Mouse (Mus musculus) left cerebral cortex, adult 8-10 months (tissue): Measurements from ENCODE around the gene Trp53rkb. TPM values are rescaled to one million over a fixed set of nuclear protein-coding genes. Genes with fewer than 3 reads are reported as not detected.

Source experiments
- DNase-seq, 2 experiments: peaks; one replicate each; pipeline ENCODE4 v3.0.0; 2022; ENCODE audit warnings: low spot score in 2 of 2
- total RNA-seq, 4 experiments: library from RNA; stranded (reverse); gene quantifications; 2 replicates each; pipeline ENCODE4 v1.2.4; 2022

The Trp53rkb gene
- total RNA-seq, 4 experiments from 2014 or later, result 4.4 to 8.1 (median 6.1) TPM

DNA sequence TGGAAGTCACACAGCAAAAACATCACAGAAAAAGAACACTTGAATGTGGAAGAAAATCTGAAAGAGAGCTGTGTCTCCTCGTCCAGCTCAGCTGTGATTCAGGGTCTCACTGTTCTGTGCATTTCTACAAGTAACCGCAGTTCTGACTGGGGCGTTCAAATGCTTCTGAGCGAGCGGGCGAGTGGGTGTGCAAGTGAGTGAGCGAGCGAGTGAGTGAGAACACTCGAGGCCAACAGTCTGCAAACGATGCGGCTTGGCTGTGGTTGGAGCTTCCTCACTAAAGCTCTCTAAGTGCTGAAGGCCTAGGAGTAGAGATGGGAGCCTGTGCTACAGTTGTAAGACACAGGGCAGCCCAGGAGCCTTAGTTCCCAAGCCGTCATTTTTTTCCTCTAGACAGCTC, 36.0 kb downstream of the Trp53rkb start:
- peak in 1 of 2 experiments; percentile 48 for DNase-seq

DNA sequence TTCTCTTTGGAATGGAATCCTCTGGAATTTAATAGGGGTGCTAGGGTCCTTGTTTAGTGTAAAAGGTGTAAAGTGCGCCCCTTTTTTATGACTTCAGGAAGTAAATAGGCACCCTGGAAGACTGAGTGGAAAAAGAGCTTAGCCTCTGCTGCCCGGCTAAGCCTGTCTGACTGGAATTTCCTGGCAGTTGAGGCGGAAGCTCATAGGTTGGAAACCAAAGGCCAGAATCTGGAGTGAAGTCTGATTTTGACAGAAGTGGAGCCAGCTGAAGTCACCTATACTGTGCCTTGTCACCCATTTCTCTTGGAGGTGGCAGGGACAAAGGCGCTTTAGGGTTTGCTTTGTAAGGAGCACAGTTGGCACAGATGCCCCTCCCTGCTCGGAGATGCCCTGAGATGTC, 38.0 kb downstream of the Trp53rkb start:
- no peak for DNase-seq

DNA sequence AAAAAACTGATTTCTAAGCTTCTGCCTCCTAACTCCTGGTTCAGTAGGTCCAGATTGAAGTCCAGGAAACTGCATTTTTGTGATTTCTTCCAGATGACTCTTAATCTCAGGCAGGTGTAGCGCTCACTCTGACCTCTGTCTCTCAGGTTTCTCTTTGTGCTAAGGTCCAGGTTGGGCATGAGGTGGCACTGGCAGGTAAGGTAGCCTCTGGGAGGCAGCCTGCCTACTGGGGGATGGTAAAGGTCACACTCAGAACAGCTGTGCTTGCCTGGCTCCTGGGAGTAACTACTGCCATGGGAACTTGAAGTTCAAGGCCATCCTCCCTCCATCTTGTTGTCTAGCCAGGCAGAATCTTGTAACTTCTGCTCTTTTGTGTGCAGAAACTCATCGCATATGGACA, 41.8 kb downstream of the Trp53rkb start:
- DNase-seq, result no peak

DNA sequence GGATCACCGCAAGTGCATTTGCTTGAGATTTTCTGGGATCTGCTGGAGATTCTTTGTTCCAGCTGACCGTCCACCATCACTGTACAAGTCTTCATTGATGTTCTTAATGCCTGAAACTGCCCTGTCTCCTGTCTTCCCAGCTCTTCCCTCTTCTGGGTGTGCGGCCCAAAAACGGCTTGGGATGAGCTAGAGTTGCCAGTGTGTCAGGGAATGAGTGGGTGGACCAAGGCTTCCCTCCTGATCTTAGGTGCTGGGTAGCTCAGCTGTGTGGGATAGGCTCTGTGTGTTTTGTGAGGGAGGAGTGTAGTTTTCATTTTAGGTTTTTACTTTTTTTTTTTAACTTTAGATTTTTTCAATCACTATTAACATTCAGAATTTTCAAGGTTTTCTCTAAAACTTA, 42.5 kb downstream of the Trp53rkb start:
- peak in 1 of 2 experiments; percentile 32 for DNase-seq

DNA sequence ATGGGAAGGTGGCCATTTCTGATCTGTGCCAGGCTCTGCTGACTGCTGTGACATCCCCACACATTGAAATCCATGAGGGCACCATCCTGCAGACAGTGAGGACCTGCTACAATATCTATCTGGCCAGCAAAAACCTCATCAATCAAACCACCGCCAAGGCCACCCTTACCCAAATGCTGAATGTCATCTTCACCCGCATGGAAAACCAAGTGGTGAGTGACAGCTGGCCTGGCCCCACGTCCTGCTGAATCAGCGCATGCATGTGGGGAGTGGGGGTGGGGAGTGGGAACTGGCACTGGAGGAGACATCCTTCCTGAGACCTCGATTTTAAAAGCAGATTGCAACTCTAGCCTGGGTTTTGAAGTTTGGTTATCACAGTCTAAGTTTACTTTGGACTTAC, 43.2 kb downstream of the Trp53rkb start:
- DNase-seq, result no peak

DNA sequence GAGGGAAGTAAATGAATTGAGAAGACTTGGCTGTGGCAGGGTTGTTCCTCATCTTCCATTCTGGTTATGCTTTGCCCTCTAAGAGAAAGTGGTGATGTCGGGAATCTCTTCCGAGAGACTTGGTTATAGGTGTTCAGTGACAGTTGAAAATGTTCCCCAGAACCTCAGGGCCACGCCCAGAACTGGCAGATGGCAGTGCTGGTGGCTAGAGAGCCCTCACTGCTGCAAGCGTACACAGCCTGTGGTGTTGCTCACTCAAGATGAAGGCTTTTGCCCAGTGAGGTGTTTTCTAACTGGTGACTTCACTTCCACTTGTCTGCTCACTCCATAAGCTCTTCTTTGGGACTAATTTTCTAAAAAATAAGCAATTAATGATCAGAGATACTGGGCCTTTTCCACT, 49.5 kb downstream of the Trp53rkb start:
- DNase-seq, result no peak

Other genes with a start within 250 kb of the Trp53rkb start
- 10 to 100 TPM; 91.7 to 98.3 (median 95.8) TPM for gene Prex1, start 78.7 kb upstream of the Trp53rkb start, total RNA-seq
- gene Arfgef2, start 13.1 kb downstream of the Trp53rkb start, total RNA-seq, result 10 to 100 TPM; 60.0 to 78.0 (median 67.7) TPM
- 10 to 100 TPM; 55.4 to 61.0 (median 58.1) TPM for gene Cse1l, start 113.5 kb downstream of the Trp53rkb start, total RNA-seq
- 10 to 100 TPM; 62.6 to 66.0 (median 63.3) TPM for gene Stau1, start 203.8 kb downstream of the Trp53rkb start, total RNA-seq
- gene Ddx27, start 222.7 kb downstream of the Trp53rkb start, total RNA-seq, result 10 to 100 TPM; 30.7 to 32.7 (median 31.1) TPM